Mouse (Mus musculus): ENCODE results near the gene Phactr3. TPM values are rescaled to one million over a fixed set of nuclear protein-coding genes. Genes with fewer than 3 reads are reported as not detected.

Gene Phactr3
- polyA plus RNA-seq, 1 experiment from 2014 or later = 5.6 TPM

DNA sequence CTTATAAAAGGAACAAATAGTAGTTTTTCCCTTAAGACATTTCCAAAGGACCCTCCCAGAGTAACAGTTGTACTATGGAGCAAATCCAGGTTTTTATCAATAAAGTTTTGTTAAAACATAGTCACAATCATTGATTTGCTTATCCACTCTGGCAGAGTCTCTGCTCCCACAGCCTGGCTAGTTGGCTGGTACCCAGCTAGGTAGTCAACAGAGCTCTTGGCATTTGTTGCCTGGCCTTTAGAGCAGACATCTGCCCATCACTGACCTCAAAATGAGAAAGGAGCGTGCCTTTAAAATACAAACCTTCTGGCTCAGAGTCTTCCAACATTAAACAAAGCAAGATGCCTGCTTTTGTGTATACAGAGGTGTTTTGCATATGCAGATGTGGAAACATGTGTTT, 126.1 kb downstream of the Phactr3 start:
- Histone ChIP-seq H3K4me2 (ENCODE audit: low read depth, low read length) (no peak overlapping the region), H3K4me1 (ENCODE audit: control insufficient read depth, insufficient read depth, low read length) (no peaks in the 10 kb centered on the region), H3K4me3 (ENCODE audit: low read depth, low read length) (no peak overlapping the region), H3K27me3 (ENCODE audit: control insufficient read depth, insufficient read depth, low read length) (no peaks in the 10 kb centered on the region), H3K27ac (replicated peaks; ENCODE audit: low read depth, low read length) (no peak overlapping the region), H3K36me3 (replicated peaks; ENCODE audit: control insufficient read depth, insufficient read depth, low read depth, low read length) (no peaks in the 10 kb centered on the region), H3K9ac (replicated peaks; ENCODE audit: low read length) (no peak overlapping the region), H3K9me3 (replicated peaks; ENCODE audit: control insufficient read depth, low read length) (no peaks in the 10 kb centered on the region)
- WGBS = 81% methylated on average over 1 of the region's 1 CpGs
- ATAC-seq (replicated peaks; ENCODE audit: insufficient number of reproducible peaks, low FRiP score, low TSS enrichment, low read depth) = no peak
- DNase-seq (ENCODE audit: low spot score) = no peak

DNA sequence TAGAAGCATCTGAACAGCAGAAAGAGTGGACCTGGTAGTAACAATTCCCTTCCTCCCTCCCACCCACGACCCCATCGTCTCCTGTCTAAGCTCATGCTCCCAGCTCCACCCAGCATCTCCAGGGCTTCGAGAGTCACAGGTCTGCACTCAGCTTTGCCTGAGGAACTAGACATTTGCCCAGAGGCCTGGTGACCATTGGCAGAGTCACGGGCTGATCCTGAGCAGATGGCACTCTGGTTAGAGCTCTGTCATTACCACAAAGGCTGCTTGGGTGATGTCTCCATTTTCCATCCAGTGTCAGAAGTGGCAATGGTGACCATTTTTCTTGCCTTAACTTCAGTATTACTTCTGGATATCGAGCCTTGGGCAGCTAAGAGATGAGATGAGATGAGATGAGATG, 127.1 kb downstream of the Phactr3 start:
- Histone ChIP-seq H3K27ac (replicated peaks; ENCODE audit: low read depth, low read length) (no peak overlapping the region), H3K4me1 (ENCODE audit: control insufficient read depth, insufficient read depth, low read length) (no peaks in the 10 kb centered on the region), H3K9me3 (replicated peaks; ENCODE audit: control insufficient read depth, low read length) (no peaks in the 10 kb centered on the region), H3K4me3 (ENCODE audit: low read depth, low read length) (no peak overlapping the region), H3K4me2 (ENCODE audit: low read depth, low read length) (no peak overlapping the region), H3K27me3 (ENCODE audit: control insufficient read depth, insufficient read depth, low read length) (no peaks in the 10 kb centered on the region), H3K9ac (replicated peaks; ENCODE audit: low read length) (no peak overlapping the region), H3K36me3 (replicated peaks; ENCODE audit: control insufficient read depth, insufficient read depth, low read depth, low read length) (no peaks in the 10 kb centered on the region)
- ATAC-seq (replicated peaks; ENCODE audit: insufficient number of reproducible peaks, low FRiP score, low TSS enrichment, low read depth) (no peak), DNase-seq (ENCODE audit: low spot score) (no peak)
- WGBS = 91% methylated on average over 5 of the region's 5 CpGs

DNA sequence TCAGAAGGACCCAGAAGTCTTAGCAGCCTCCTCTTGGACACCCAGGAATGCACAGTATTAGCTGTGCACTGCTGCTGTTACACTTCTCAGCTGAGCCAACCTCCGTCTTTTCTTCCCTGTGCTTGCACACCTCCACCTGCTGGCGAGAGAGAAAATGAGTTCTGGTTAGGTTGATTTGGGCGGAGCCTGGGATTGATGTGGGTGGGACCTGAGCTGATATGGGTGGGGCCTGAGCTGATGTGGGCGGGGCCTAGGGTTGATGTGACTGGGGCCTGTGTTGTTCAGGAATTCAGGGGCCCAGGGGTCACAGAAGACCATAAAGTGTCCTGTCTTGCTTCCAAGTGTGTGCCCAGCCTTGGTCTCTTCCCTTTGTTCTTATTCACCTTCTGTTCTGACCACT, 128.0 kb downstream of the Phactr3 start:
- H3K36me3 ChIP-seq (replicated peaks; ENCODE audit: control insufficient read depth, insufficient read depth, low read depth, low read length) = no peaks in the 10 kb centered on the region
- ATAC-seq (replicated peaks; ENCODE audit: insufficient number of reproducible peaks, low FRiP score, low TSS enrichment, low read depth) (no peak), DNase-seq (ENCODE audit: low spot score) (no peak)
- H3K4me1 ChIP-seq (ENCODE audit: control insufficient read depth, insufficient read depth, low read length) = no peaks in the 10 kb centered on the region
- no peak overlapping the region for H3K4me3 ChIP-seq (ENCODE audit: low read depth, low read length)
- WGBS = 47% methylated on average over 4 of the region's 4 CpGs
- no peak overlapping the region for H3K9ac ChIP-seq (replicated peaks; ENCODE audit: low read length)
- H3K27ac ChIP-seq (replicated peaks; ENCODE audit: low read depth, low read length) = no peak overlapping the region
- H3K4me2 ChIP-seq (ENCODE audit: low read depth, low read length) = no peak overlapping the region
- H3K27me3 ChIP-seq (ENCODE audit: control insufficient read depth, insufficient read depth, low read length) = no peaks in the 10 kb centered on the region
- no peaks in the 10 kb centered on the region for H3K9me3 ChIP-seq (replicated peaks; ENCODE audit: control insufficient read depth, low read length)

DNA sequence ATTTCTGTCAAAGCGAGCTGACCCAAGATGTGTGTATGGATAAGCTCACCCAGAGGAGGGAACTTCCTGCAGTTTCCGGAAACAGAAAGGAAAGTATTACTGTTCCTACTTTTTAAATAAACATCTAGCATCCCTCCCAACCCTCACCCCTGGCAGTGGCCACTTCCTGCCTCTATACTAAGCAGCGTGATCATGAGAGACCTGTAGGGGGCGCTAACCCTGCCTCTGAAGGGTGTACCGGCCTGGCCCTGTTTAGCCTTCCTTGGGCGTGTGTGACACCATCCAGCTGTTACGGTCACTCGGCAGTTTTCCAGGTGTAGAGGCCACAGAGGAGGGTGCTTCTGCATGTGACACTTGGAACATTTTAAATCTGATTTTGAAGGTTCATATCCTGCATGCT, 128.5 kb downstream of the Phactr3 start:
- Histone ChIP-seq H3K27me3 (ENCODE audit: control insufficient read depth, insufficient read depth, low read length) (no peaks in the 10 kb centered on the region), H3K4me3 (ENCODE audit: low read depth, low read length) (no peak overlapping the region), H3K9ac (replicated peaks; ENCODE audit: low read length) (no peak overlapping the region), H3K4me2 (ENCODE audit: low read depth, low read length) (no peak overlapping the region), H3K36me3 (replicated peaks; ENCODE audit: control insufficient read depth, insufficient read depth, low read depth, low read length) (no peaks in the 10 kb centered on the region), H3K9me3 (replicated peaks; ENCODE audit: control insufficient read depth, low read length) (no peaks in the 10 kb centered on the region), H3K27ac (replicated peaks; ENCODE audit: low read depth, low read length) (no peak overlapping the region), H3K4me1 (ENCODE audit: control insufficient read depth, insufficient read depth, low read length) (no peaks in the 10 kb centered on the region)
- WGBS = 71% methylated on average over 8 of the region's 8 CpGs
- no peak for DNase-seq (ENCODE audit: low spot score)
- no peak for ATAC-seq (replicated peaks; ENCODE audit: insufficient number of reproducible peaks, low FRiP score, low TSS enrichment, low read depth)

DNA sequence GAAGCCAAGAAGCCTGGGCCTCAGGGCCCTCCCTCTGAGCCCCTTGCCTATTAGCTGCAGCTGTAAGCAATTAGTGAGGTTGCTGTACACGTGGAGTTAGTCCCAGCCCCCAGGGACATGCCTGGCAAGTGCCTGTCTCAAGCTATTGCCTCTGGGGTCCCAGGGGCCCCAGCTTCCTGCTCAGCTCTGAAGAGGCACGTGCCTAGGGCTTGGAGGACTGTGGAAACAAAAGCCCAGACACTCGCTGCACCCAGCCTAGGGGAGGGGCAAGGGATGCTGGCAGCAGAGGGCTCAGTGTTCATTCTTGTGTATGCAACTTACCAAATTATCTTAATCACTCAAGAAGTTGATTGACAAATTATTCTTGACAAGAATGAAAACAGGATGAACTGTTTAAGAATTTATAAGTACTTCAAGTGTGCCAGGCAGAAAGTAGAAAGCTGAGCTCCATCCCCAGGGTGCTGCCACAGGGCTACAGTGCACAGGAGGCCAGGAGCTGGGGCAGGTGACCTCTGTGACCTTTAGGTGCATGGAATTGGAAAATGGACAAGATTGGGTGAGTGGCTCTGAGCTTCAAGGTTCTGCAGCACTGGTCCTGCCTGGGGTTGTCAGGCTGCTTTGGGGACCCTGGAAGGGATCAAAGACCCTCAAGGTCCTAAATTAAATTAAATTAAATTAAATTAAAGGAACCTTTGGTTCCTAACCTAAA, 138.5 kb downstream of the Phactr3 start:
- Histone ChIP-seq H3K9ac (replicated peaks; ENCODE audit: low read length) (no peak overlapping the region), H3K27ac (replicated peaks; ENCODE audit: low read depth, low read length) (no peak overlapping the region), H3K36me3 (replicated peaks; ENCODE audit: control insufficient read depth, insufficient read depth, low read depth, low read length) (no peaks in the 10 kb centered on the region), H3K4me3 (ENCODE audit: low read depth, low read length) (no peak overlapping the region), H3K27me3 (ENCODE audit: control insufficient read depth, insufficient read depth, low read length) (peaks cover 2% of the 10 kb centered on the region; the same call in 1 of the 2 replicates), H3K9me3 (replicated peaks; ENCODE audit: control insufficient read depth, low read length) (no peaks in the 10 kb centered on the region), H3K4me2 (ENCODE audit: low read depth, low read length) (no peak overlapping the region), H3K4me1 (ENCODE audit: control insufficient read depth, insufficient read depth, low read length) (0 out of 2 replicates have a peak, but pooled peaks cover 2% of the 10 kb centered on the region)
- ATAC-seq (replicated peaks; ENCODE audit: insufficient number of reproducible peaks, low FRiP score, low TSS enrichment, low read depth) = peak; percentile 90
- 0% methylated on average over 3 of the region's 3 CpGs for WGBS
- peak; percentile 89 for DNase-seq (ENCODE audit: low spot score)

DNA sequence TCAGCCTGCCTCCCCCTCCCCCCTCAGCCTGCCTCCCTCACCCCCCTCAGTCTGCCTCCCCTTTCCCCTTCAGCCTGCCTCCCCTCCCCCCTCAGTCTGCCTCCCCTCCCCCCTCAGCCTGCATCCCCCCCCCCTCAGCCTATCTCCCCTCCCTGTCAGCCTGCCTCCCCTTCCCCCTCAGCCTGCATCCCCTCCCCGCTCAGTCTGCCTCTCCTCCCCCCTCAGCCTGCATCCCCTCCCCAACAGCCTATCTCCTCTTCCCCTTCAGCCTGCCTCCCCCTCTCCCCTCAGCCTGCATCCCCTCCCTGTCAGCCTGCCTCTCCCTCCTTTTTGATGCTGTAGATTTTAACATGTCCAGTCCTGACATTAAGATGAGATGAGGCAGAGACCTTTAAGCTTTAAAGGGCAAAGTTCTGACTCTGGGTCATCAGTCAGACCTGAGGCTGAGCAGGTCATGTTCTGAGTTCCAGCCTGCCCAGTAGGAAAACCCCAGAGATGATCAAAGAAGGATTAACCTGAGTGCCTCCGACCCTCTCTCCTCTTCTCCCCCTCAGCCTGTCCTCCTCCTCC, 139.3 kb downstream of the Phactr3 start:
- DNase-seq (ENCODE audit: low spot score) (peak; percentile 49), ATAC-seq (replicated peaks; ENCODE audit: insufficient number of reproducible peaks, low FRiP score, low TSS enrichment, low read depth) (no peak)
- 0 out of 2 replicates have a peak, but pooled peaks cover 2% of the 10 kb centered on the region for H3K4me1 ChIP-seq (ENCODE audit: control insufficient read depth, insufficient read depth, low read length)
- H3K27ac ChIP-seq (replicated peaks; ENCODE audit: low read depth, low read length) = no peak overlapping the region
- no peak overlapping the region for H3K4me3 ChIP-seq (ENCODE audit: low read depth, low read length)
- H3K9ac ChIP-seq (replicated peaks; ENCODE audit: low read length) = no peak overlapping the region
- WGBS = 0% methylated on average over 1 of the region's 2 CpGs
- H3K36me3 ChIP-seq (replicated peaks; ENCODE audit: control insufficient read depth, insufficient read depth, low read depth, low read length) = no peaks in the 10 kb centered on the region
- H3K4me2 ChIP-seq (ENCODE audit: low read depth, low read length) = no peak overlapping the region
- peaks cover 2% of the 10 kb centered on the region; the same call in 1 of the 2 replicates for H3K27me3 ChIP-seq (ENCODE audit: control insufficient read depth, insufficient read depth, low read length)
- H3K9me3 ChIP-seq (replicated peaks; ENCODE audit: control insufficient read depth, low read length) = no peaks in the 10 kb centered on the region

DNA sequence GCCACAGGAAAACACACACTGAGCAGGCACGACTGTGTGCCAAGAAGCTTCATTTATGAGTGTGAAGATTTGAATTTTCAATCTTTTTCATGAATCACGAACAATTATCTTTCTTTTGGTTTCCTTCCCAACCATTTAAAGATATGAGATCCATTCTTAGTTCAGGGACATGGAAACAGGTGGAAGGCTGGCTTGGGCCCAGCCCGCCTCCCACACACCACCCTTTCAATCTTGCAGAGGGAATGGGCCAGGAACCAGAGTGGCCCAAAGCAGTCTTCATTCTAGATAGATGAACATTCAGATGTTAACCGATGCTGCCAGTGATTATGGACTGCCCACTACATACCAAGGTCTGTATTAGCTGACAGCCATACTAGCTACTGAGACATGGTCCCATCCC, 144.3 kb downstream of the Phactr3 start:
- Histone ChIP-seq H3K9me3 (replicated peaks; ENCODE audit: control insufficient read depth, low read length) (no peaks in the 10 kb centered on the region), H3K27ac (replicated peaks; ENCODE audit: low read depth, low read length) (no peak overlapping the region), H3K4me3 (ENCODE audit: low read depth, low read length) (no peak overlapping the region), H3K4me1 (ENCODE audit: control insufficient read depth, insufficient read depth, low read length) (no peaks in the 10 kb centered on the region), H3K27me3 (ENCODE audit: control insufficient read depth, insufficient read depth, low read length) (no peaks in the 10 kb centered on the region), H3K9ac (replicated peaks; ENCODE audit: low read length) (no peak overlapping the region), H3K36me3 (replicated peaks; ENCODE audit: control insufficient read depth, insufficient read depth, low read depth, low read length) (no peaks in the 10 kb centered on the region), H3K4me2 (ENCODE audit: low read depth, low read length) (no peak overlapping the region)
- 83% methylated on average over 4 of the region's 4 CpGs for WGBS
- ATAC-seq (replicated peaks; ENCODE audit: insufficient number of reproducible peaks, low FRiP score, low TSS enrichment, low read depth) (no peak), DNase-seq (ENCODE audit: low spot score) (no peak)

DNA sequence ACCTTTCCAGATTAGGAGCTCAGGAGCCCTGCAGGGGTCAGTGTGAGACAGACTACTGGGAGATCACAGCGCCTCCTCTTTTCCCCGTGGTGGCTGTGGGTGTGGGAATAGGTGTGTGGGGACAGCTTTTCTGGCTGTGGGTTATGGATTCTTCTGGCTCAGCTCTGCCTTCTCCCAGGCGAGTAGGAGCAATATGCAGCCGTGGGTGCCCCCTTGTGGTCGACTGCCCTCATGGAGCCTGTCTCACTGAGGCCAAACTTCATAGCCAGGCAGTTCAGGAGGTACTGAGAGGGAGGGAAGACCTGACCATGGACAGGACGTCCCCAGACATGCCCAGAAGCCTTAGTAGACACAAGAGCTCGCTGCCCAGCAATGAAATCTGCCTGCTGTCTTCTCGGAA, 145.6 kb downstream of the Phactr3 start:
- H3K4me2 ChIP-seq (ENCODE audit: low read depth, low read length) = no peak overlapping the region
- no peaks in the 10 kb centered on the region for H3K4me1 ChIP-seq (ENCODE audit: control insufficient read depth, insufficient read depth, low read length)
- H3K9me3 ChIP-seq (replicated peaks; ENCODE audit: control insufficient read depth, low read length) = no peaks in the 10 kb centered on the region
- no peak overlapping the region for H3K4me3 ChIP-seq (ENCODE audit: low read depth, low read length)
- DNase-seq (ENCODE audit: low spot score) = peak; percentile 86
- no peaks in the 10 kb centered on the region for H3K36me3 ChIP-seq (replicated peaks; ENCODE audit: control insufficient read depth, insufficient read depth, low read depth, low read length)
- 7% methylated on average over 8 of the region's 8 CpGs for WGBS
- no peak overlapping the region for H3K27ac ChIP-seq (replicated peaks; ENCODE audit: low read depth, low read length)
- no peak overlapping the region for H3K9ac ChIP-seq (replicated peaks; ENCODE audit: low read length)
- ATAC-seq (replicated peaks; ENCODE audit: insufficient number of reproducible peaks, low FRiP score, low TSS enrichment, low read depth) = peak; percentile 74; the same call in 1 of the 2 replicates
- H3K27me3 ChIP-seq (ENCODE audit: control insufficient read depth, insufficient read depth, low read length) = no peaks in the 10 kb centered on the region
